Mouse (Mus musculus): ENCODE results near the gene Ccdc71.

- TF ChIP-seq CTCF (IDR thresholded peaks at IDR 0.05) (no peak), POLR2A (IDR thresholded peaks at IDR 0.05; ENCODE audit: insufficient read depth, low read depth, low read length) (no peak)
Measured at GRCm38 (mm10) chr9:108479241-108479640, 18.9 kb downstream of the Ccdc71 start.
